Mouse (Mus musculus) liver, embryonic 16.5 days (tissue): ENCODE measurements around the gene Ift81. TPM values are rescaled to one million over a fixed set of nuclear protein-coding genes. Genes with fewer than 3 reads are reported as not detected.
A peak's percentile ranks its signal among the peaks of the same experiment; 100 is the strongest.

ENCODE experiments used
- ATAC-seq: fragments of 200-750 bp; cut with Nextera tagmentation; 2 replicates; pipeline ENCODE4 v1.8.0; 2017; ENCODE audit warnings: low read depth, mild to moderate bottlenecking, moderate number of reproducible peaks, moderate library complexity
- H3K27ac ChIP-seq: fragments of 300-500 bp; sonication (generic); 2 replicates; pipeline ENCODE4 v1.5.1; 2014; ENCODE audit warnings: mild to moderate bottlenecking, low read length
- H3K27me3 ChIP-seq: fragments of 300-500 bp; sonication (generic); 2 replicates; pipeline ENCODE4 v1.6.1; 2014; ENCODE audit warnings: low read depth, low read length, mixed read lengths; ENCODE audit not compliant: control insufficient read depth, insufficient read depth
- H3K36me3 ChIP-seq: fragments of 300-500 bp; sonication (generic); 2 replicates; pipeline ENCODE4 v1.6.1; 2014; ENCODE audit warnings: mild to moderate bottlenecking; ENCODE audit not compliant: control insufficient read depth, insufficient read depth
- H3K4me1 ChIP-seq: fragments of 300-500 bp; sonication (generic); 2 replicates; pipeline ENCODE4 v1.6.1; 2014; ENCODE audit warnings: low read depth, low read length, mixed read lengths; ENCODE audit not compliant: control insufficient read depth
- H3K4me2 ChIP-seq: fragments of 300-500 bp; sonication (generic); 2 replicates; pipeline ENCODE4 v1.6.1; 2014; ENCODE audit warnings: low read depth, low read length, mixed read lengths
- H3K4me3 ChIP-seq: fragments of 300-500 bp; sonication (generic); 2 replicates; pipeline ENCODE4 v1.5.1; 2014; ENCODE audit warnings: low read depth, mild to moderate bottlenecking, low read length
- H3K9ac ChIP-seq: fragments of 300-500 bp; sonication (generic); 2 replicates; pipeline ENCODE4 v1.6.1; 2014; ENCODE audit warnings: low read depth, low read length
- H3K9me3 ChIP-seq: fragments of 300-500 bp; sonication (generic); replicated peaks from 2 replicates; pipeline ENCODE4 v1.6.1; 2016; ENCODE audit warnings: low read length; ENCODE audit not compliant: control insufficient read depth
- WGBS: fragments of 180-500 bp; shearing (Covaris S2); extraction: QIAGEN DNeasy Blood & Tissue Kit; methylation state at CpG from one replicate; pipeline ENCODE4 v1.1.7; 2014; ENCODE audit not compliant: insufficient replicate concordance; 5-methylcytosine and 5-hydroxymethylcytosine counted together
- polyA plus RNA-seq: library from polyadenylated mRNA; unstranded; fragments of >200 nt; fragmentation: Nextera tagmentation; extraction: Ambion mirVana; gene quantifications from 2 replicates; pipeline ENCODE4 v1.2.1, GENCODE M21; 2015

Ift81 gene
- polyA plus RNA-seq, 1 experiment from 2014 or later: 1.9 TPM

- Histone ChIP-seq H3K9ac (no peak overlapping the region), H3K4me3 (no peak overlapping the region), H3K9me3 (no peaks in the 10 kb centered on the region), H3K36me3 (no peaks in the 10 kb centered on the region), H3K4me1 (no peaks in the 10 kb centered on the region), H3K27ac (no peak overlapping the region), H3K27me3 (no peaks in the 10 kb centered on the region), H3K4me2 (no peak overlapping the region)
- ATAC-seq: no peak
- 44% methylated on average over 16 of the region's 16 CpGs for WGBS
These were observed 22.6 kb upstream of the Ift81 start for GRCm38 (mm10) chr5:122636958-122637357.

GRCm38 (mm10) chr5:122636308-122636707 lies 22.0 kb upstream of the Ift81 start:
- no peak for ATAC-seq
- Histone ChIP-seq H3K4me1 (no peaks in the 10 kb centered on the region), H3K9me3 (no peaks in the 10 kb centered on the region), H3K27me3 (no peaks in the 10 kb centered on the region), H3K9ac (no peak overlapping the region), H3K36me3 (no peaks in the 10 kb centered on the region), H3K4me3 (no peak overlapping the region), H3K4me2 (no peak overlapping the region), H3K27ac (no peak overlapping the region)
- WGBS: 70% methylated on average over 9 of the region's 9 CpGs

- 41% methylated on average over 8 of the region's 8 CpGs for WGBS
- no peak overlapping the region for H3K4me2 ChIP-seq
- ATAC-seq: no peak
- H3K4me1 ChIP-seq: no peaks in the 10 kb centered on the region
- no peaks in the 10 kb centered on the region for H3K9me3 ChIP-seq
- no peak overlapping the region for H3K9ac ChIP-seq
- no peaks in the 10 kb centered on the region for H3K36me3 ChIP-seq
- no peak overlapping the region for H3K27ac ChIP-seq
- H3K27me3 ChIP-seq: no peaks in the 10 kb centered on the region
- H3K4me3 ChIP-seq: no peak overlapping the region
These were observed 20.9 kb upstream of the Ift81 start for GRCm38 (mm10) chr5:122635228-122635627.

GRCm38 (mm10) chr5:122627243-122627642 lies 12.9 kb upstream of the Ift81 start:
- Histone ChIP-seq H3K9me3 (no peaks in the 10 kb centered on the region), H3K4me1 (peaks cover 3% of the 10 kb centered on the region; the same call in 1 of the 2 replicates), H3K4me3 (no peak overlapping the region), H3K36me3 (no peaks in the 10 kb centered on the region), H3K4me2 (no peak overlapping the region), H3K9ac (no peak overlapping the region), H3K27ac (no peak overlapping the region), H3K27me3 (no peaks in the 10 kb centered on the region)
- whole genome bisulfite sequencing: 40% methylated on average over 2 of the region's 2 CpGs
- 0 out of 2 replicates have a peak, but pooled peaks have one; percentile 27 for ATAC-seq

GRCm38 (mm10) chr5:122625565-122626252 lies 11.4 kb upstream of the Ift81 start:
- Histone ChIP-seq H3K4me1 (peaks cover 3% of the 10 kb centered on the region; the same call in 1 of the 2 replicates), H3K9me3 (no peaks in the 10 kb centered on the region), H3K4me3 (no peak overlapping the region), H3K27ac (no peak overlapping the region), H3K36me3 (no peaks in the 10 kb centered on the region), H3K9ac (no peak overlapping the region), H3K27me3 (no peaks in the 10 kb centered on the region), H3K4me2 (no peak overlapping the region)
- 66% methylated on average over 14 of the region's 14 CpGs for WGBS
- no peak for ATAC-seq

- no peak for ATAC-seq
- H3K27ac ChIP-seq: no peak overlapping the region
- H3K4me2 ChIP-seq: no peak overlapping the region
- no peaks in the 10 kb centered on the region for H3K36me3 ChIP-seq
- H3K27me3 ChIP-seq: no peaks in the 10 kb centered on the region
- peaks cover 3% of the 10 kb centered on the region; the same call in 1 of the 2 replicates for H3K4me1 ChIP-seq
- 51% methylated on average over 11 of the region's 11 CpGs for WGBS
- H3K9ac ChIP-seq: no peak overlapping the region
- no peaks in the 10 kb centered on the region for H3K9me3 ChIP-seq
- H3K4me3 ChIP-seq: no peak overlapping the region
These were observed 10.7 kb upstream of the Ift81 start for GRCm38 (mm10) chr5:122624952-122625479.

- no peak overlapping the region for H3K27ac ChIP-seq
- H3K4me2 ChIP-seq: no peak overlapping the region
- H3K27me3 ChIP-seq: no peaks in the 10 kb centered on the region
- no peak overlapping the region for H3K9ac ChIP-seq
- no peak for ATAC-seq
- H3K36me3 ChIP-seq: no peaks in the 10 kb centered on the region
- peaks cover 3% of the 10 kb centered on the region; the same call in 1 of the 2 replicates for H3K4me1 ChIP-seq
- 39% methylated on average over 9 of the region's 9 CpGs for WGBS
- H3K9me3 ChIP-seq: no peaks in the 10 kb centered on the region
- no peak overlapping the region for H3K4me3 ChIP-seq
These were observed 9.5 kb upstream of the Ift81 start for GRCm38 (mm10) chr5:122623861-122624260.

- Histone ChIP-seq H3K4me1 (peaks cover 3% of the 10 kb centered on the region; the same call in 1 of the 2 replicates), H3K4me3 (no peak overlapping the region), H3K36me3 (no peaks in the 10 kb centered on the region), H3K27ac (no peak overlapping the region), H3K9me3 (no peaks in the 10 kb centered on the region), H3K27me3 (no peaks in the 10 kb centered on the region), H3K9ac (no peak overlapping the region), H3K4me2 (no peak overlapping the region)
- 60% methylated on average over 5 of the region's 5 CpGs for WGBS
- ATAC-seq: no peak
These were observed 8.2 kb upstream of the Ift81 start for GRCm38 (mm10) chr5:122622526-122622925.

- WGBS: 35% methylated on average over 7 of the region's 7 CpGs
- no peaks in the 10 kb centered on the region for H3K9me3 ChIP-seq
- H3K9ac ChIP-seq: no peak overlapping the region
- H3K36me3 ChIP-seq: no peaks in the 10 kb centered on the region
- no peak overlapping the region for H3K4me3 ChIP-seq
- no peaks in the 10 kb centered on the region for H3K27me3 ChIP-seq
- H3K27ac ChIP-seq: no peak overlapping the region
- peak; percentile 41; the same call in 1 of the 2 replicates for ATAC-seq
- H3K4me1 ChIP-seq: peaks cover 3% of the 10 kb centered on the region; the same call in 1 of the 2 replicates
- no peak overlapping the region for H3K4me2 ChIP-seq
These were observed 7.1 kb upstream of the Ift81 start for GRCm38 (mm10) chr5:122621376-122621886.
